Mouse (Mus musculus) adrenal gland (tissue): ENCODE measurements around the gene Rhpn2.

Source experiments
- intact Hi-C: fragments of 180-260 bp; cut with DNase I; formaldehyde crosslinking; loops from one replicate; pipeline ENCODE4 v1.15.1; 2025

Gene Rhpn2

DNA sequence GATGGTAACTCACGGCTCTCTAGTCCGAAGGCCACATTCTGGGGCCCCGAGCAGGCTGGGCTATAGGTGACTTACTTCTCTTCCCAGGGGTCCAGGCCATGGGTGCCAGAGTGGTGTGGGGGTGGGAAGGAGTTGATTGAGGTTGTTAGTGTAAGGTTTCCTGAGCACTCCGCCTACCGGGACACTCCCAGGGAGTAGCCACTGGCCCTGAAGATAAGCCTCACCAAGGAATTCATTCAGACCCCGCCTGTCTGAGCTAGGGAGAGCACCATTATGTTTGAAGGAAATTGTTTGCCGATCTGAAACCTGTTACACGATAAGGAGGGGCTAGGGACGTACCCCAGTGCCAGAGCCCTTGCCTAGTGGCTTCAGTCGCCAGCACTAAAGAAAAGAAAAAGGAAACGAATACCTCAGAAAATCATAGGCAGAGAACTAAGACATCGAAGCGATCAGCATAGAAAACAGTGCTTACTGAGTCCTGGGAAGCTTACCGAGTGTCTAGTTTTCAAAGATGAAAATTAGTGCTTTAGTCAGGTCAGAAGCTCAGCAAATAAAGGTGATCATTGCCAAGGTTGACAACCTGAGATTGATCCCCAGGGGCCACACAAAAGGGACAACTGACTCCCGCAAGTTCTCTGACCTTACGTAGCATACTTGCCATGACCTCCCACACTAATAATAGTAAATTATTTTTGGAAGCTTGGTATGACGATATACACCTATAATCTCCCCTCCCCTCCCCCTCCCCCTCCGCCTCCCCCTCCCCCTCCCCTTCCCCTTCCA is 14.1 kb downstream of the Rhpn2 start:
- intact Hi-C loops: no loop called here

DNA sequence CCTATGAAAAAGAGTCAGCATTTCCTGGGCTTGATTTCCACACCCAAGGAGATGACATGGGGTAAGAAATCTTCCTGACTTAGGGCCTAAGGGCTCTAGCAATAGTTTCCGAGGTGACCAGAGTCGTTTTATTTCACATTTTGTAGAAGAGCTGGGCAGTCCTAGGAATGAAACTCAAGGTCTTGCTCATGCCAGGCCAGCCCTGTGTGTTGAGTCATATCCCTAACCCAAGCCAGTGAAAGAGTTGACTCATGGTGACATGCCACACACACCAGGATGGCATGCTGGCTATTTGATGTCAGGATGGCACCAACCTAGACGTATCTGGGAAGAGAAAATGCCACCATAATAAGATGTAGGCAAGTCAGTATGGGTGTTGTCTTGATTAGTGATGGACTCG is 15.1 kb downstream of the Rhpn2 start:
- intact Hi-C loops: no loop called here

DNA sequence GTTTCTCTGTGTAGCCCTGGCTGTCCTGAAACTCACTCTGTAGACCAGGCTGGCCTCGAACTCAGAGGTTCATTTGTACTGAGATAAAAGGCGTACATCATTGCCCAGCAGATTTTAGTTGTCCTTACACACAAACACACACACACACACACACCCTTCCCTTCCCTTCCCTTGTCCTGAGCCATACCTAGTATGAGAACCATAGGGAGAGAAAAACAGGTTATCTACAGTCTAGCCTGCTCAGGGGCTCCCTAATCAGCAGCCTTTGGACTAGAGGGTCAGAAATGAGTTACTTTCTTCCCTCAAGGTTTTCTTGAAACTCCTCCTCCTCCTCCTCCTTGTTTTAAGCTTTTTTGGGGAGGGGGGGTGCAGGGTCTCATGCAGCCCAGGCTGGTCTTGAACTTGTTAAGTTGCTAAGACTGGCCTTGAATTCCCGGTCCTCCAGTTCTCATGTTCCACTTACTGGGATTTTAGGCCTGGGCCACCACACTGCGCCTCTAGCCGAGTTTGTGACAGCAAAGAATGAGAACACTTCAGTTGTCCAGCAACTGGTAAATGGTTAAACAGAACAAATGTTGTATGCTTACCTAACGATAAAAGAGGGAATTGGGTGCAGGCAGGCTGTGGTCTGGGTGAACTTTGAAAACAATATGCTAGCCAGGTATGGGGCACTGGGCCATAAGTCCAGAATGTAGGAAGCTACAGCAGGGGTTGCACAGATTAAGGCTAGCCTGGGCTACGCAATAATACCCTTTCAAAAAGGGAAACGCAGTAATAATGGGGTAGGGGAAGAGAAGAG is 16.1 kb downstream of the Rhpn2 start:
- intact Hi-C loops: no loop called here

DNA sequence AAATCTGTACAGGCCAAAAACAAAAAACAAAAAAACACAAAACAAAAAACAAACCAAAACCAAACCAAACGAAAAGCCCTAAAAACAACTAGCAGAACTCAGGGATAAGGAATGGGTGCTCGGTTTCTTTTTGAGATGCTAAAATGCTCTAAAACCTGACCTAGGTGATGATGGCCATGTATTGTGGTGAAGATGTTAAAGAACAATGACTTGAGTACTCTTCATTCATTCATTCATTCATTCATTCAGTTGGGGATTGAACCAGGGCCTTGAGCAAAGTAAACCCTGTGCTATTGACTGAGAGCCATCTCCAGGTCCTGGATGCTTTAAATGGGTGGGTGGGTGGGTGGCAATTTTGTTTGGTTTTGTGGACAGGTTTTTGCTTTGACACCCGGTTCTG is 17.2 kb downstream of the Rhpn2 start:
- intact Hi-C loops: no loop called here

DNA sequence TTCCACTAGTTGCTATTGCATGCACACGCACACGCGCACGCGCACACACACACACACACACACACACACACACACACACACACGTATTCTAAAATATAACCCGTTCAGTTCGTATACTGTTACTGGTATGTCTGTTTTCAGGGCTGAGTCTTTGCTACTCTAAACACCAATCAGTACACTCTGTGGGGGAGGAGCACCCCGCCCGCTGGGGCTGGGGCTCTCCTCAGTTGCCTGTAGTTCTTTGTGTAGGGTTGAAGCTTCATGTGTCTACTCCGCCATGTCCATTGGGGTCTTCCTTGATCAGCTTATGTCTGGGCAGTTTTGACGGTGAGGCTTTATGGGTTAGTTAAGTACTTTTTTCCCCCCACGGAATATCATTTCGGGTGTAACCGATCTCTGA is 19.3 kb downstream of the Rhpn2 start:
- intact Hi-C loops: no loop called here

DNA sequence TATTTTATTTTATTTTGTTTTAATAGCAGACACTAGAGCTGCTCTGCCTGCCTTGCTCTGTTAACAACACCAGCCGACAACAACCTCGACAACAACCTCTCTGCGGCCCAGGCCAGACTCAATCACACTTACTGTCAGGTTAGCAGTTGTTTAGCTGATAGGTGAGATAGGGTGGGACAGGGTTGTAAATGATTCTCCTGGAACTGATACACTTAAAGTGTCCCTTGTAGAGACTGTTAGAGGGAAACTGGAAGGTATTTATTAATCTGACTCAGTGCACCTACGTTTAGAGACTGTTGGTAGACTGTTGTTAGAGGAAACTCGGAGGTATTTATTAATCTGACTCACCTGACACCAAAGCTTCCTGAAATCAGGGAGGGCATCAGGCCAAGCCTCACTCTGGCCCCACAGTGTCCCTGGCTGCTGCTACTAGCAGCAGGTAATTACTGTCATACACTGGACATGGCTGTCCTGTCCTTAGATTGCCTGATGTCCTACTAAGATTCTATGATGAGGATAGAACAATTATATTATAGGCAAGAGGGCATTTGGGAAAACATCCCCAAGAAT is 21.4 kb downstream of the Rhpn2 start:
- intact Hi-C loops: no loop called here

DNA sequence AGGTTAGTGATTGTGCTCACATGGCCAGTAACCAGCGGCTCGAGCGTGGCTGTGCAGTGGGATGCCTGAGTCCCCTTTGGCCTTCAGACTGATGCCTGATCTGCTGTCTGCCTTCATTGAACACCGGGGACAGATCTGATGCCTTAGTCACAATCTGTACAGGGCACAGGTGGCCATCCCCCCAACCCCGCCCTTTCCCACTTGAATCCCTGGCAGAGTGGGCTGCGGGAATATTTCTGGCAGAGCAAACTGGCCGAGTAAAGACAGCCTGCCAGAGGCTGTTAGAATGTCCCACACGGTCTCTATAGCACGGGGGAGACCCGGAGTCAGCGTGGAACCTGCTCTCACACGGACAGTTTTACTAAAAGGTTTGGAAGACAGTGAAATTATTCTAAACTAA is 23.7 kb downstream of the Rhpn2 start:
- intact Hi-C loops: no loop called here

DNA sequence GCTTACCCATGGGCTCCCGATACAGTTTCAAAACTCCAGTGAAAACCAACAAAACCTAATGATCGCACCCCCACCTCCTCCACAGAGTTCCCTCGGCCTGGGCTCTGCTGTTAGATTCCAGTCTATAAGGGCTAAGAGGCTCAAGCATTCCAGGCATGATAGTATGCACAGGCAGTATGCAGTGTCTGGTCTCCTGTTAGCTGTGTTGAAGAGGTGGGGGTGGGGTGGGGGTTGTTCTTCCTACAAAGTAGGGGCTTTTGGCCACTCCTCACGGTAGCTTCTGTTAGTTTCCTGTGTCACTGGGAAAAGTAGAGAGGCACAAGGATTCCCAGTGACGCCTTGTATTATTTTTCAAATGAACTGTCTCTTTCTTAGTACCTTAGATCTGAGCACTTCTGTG is 28.3 kb downstream of the Rhpn2 start:
- intact Hi-C loops: no loop called here

DNA sequence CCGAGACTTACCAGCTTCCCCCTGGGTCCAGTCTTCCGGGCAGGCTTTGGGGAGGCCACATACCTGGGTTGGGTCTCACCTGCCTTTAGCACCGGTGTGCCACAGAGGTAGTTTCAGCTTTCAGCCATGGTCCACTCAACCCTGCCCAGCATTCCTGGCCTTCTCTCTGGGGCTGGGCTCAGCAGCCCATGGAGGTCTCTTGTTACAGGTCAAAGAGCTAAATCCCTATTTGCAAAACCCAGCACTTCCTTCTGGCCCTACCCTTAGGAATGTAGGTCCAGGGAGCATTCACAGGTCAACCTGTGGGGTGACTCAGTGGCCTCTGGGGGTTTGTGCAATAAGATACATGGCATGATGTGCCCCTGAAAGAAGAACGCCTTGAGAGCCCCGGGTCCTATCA is 28.9 kb downstream of the Rhpn2 start:
- intact Hi-C loops: no loop called here

DNA sequence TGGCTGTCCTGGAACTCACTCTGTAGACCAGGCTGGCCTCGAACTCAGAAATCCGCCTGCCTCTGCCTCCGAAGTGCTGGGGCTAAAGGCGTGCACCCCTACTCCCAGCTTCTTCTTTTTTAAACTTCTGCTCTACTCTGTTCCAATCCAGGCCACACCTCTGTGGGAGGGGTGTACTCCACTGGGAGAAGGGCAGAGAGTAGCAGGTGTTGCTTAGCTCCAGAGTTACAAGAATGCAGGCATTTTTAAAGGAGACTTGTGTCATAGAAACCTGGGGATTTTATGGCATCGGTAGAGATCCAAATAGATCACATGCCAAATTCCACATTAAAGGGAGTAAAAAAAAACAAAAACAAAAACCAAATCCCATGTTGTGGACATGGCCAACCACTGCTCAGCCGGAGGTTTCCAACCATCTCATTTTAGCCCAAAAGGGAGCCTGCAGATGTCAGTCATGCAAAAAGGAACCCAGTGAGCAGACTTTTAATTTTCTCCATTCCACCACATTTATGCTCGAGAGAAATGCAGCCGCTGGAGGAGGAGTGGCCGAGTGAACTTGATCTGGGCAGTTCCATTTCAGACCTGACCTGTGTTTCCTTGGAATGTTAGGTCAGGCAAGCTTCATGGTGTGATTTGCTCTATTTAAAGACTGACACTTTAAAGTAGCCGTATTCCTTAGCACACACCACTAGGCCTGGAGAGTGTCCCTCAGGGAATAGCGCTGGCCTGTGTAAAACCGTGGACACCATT is 31.4 kb downstream of the Rhpn2 start:
- intact Hi-C loops: no loop called here

DNA sequence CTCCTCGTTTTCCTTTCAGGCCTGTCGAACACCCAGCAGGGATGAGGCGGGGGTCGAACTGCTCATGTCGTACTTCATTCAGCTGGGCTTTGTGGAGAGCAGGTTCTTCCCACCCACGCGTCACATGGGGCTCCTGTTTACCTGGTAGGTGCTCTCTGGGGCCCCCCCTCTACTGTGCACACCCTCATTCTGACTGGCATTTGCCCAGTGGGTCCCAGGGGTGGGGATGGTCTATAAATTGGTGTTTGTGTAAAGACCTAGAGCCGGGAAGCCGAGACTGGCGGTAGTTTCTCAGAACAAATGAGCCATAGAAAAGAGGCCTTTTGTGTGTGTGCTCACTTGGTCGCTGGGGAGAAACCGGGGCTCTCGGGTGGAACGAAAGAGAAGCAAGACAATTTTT is 37.1 kb downstream of the Rhpn2 start:
- intact Hi-C loops: no loop called here

DNA sequence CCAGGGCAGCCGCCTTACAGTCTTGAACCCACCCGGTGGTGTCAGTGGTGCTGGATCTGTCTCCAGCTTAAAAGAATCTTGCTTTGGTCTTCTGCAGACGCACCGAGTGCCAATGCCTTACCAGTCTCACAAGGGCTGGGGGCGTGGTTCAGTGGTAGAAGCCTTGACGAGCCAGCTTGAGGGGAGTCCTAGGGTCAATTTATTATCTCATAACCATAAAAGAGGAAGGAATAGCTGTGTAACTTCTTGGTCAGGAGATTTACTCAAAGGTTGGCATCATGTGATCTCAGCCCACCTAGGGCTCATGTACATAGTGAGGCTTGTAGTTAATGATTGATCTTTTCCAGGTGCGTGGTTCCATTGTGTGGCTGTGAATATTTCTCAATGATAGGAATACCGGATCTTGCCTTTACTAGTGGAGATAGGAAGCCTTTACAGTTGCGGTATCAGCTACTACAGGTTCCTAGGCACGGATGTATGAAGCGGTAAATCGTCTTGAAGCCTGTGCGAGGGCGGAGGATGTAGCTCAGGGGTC is 38.6 kb downstream of the Rhpn2 start:
- intact Hi-C loops: no loop called here

DNA sequence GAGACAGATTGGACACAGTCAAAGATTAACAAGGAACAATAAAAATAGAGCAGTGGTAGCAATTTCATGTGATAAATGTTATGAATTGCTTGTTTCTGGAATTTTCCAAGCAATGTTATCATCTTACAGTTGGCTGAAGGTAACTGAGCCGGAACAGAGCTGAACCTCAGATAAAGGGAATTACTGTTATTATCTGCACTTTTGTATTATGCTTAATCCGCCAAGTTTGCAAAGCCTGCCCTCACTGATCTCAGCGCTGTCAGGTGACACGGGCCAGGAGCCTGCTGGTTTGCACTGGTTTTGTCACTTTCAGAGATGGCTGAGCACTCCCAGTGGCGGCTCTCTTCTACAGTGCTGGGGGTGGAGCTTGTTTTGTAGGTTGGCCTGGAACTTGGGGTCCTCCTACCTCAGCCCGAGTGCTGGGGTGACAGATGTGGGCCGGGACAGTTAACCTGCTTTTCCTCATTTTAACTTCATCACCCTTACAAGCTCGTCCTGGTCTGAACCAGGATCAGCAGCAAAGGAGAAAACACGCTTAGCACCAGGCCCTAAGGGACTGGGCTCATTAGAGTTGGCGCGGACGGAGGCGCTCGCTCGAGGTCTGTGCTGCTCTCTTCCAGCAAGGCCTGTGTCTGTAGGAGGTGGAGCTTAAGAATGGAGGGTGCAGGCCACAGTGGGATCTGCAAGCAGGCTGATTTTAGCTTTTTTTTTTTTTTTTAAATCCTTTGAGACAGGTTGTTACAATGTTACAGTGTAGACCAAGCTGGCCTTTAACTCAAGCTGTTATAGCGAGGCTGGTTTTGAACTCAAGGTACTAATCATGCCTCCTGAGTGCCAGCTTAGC is 39.4 kb downstream of the Rhpn2 start:
- intact Hi-C loops: no loop called here

DNA sequence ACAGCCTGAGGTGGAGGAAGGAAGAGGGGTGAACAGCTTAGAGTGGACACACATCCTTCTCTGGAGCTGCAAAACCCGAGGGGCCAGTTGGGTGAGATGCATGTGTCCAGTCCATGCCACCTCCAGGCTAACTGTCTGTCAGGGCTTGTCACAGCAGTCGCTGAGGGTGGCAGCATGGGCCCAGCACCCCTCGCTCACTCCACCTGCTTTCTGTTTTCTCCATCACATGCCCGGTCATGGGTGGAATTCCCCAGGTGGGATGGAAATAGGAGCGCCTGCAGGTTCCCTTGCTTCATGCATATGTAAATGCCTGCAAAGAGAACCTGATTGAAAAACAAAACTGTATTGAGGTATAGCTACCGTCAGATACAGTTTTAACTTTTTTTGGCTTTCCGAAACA is 40.3 kb downstream of the Rhpn2 start:
- intact Hi-C loops: no loop called here

DNA sequence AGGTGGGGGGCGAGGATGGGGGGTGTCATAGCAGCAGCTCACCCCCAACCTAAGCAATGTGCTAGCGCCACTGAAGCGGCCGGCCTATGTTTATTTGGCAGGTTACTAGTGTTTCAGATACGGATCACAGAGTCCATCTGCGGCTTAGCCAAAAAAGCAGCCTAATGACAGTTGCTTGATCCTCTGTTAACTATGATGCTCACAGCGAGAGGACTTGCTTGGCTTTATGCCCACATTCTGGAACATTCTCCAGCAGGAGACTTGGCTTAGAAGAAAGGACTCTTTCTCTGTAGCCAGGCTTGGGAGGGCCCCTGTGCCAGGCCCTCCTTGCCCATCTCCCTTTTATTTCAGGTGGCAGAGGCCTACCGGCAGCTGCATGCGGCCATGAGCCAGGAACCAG is 42.7 kb downstream of the Rhpn2 start:
- intact Hi-C loops: no loop called here

DNA sequence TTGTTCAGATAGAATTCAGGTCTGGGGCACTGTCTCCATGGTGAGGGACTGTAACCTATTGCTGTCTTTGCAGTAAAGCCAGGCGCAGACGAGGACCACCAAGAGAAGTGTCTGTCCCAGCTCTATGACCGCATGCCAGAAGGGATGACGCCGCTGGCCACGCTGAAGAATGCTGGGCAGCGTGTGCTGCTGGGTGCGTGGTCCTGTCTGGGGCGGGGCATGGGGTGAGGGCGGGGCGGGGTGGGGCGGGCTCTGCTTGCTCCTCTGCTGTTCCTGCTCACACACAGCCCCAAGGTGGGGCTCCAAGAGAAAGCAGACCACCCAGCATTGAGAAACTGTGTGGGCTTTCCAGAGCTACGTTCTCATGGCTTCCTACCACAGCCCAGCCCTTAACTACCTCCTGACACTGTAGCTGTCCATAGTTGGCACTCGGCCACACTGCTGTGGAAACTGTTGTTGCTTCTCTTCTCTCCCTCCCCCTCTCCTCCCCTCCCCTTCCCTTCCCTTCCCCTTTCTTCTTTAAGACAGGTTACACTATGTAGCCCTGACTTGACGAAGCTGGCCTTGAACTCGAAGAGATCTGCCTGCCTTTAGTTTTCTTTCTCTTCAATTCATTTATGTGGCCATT is 45.6 kb downstream of the Rhpn2 start:
- intact Hi-C loops: no loop called here

DNA sequence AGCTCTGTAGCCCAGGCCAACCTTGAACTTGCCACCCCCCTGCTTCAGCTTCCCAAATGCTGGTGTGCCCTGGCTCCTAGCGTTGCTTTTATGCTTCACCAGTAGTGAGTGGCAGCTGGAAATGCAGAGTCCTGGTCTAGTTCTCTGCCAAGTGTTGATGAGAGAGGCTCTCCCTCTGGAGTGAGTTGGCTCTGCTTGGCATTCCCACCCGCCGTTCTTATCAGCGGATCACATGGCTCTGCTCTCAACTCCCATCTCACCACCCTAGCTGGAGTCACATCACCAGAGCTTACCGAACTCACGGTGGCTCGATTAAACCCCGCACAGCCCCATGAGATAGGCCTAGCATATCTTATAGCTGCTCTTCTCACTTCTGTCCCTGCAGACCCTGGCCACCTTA is 46.4 kb downstream of the Rhpn2 start:
- intact Hi-C loops: no loop called here

DNA sequence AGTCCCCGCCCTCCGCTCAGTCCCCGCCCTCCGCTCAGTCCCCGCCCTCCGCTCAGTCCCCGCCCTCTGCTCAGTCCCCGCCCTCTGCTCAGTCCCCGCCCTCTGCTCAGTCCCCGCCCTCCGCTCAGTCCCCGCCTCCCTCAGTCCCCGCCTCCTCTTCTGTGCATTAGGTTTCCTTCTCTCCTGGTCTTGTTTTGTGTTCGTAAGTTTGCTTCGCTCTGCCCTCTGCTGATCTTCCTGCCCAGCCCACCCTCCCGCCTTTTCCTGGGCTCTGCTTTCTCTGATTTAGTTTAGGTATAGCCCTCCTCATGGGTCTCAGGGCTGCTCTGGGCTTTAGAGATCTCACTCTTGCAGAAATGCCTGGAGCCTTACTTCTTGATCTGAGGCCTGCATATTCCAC is 47.9 kb downstream of the Rhpn2 start:
- intact Hi-C loops: no loop called here

DNA sequence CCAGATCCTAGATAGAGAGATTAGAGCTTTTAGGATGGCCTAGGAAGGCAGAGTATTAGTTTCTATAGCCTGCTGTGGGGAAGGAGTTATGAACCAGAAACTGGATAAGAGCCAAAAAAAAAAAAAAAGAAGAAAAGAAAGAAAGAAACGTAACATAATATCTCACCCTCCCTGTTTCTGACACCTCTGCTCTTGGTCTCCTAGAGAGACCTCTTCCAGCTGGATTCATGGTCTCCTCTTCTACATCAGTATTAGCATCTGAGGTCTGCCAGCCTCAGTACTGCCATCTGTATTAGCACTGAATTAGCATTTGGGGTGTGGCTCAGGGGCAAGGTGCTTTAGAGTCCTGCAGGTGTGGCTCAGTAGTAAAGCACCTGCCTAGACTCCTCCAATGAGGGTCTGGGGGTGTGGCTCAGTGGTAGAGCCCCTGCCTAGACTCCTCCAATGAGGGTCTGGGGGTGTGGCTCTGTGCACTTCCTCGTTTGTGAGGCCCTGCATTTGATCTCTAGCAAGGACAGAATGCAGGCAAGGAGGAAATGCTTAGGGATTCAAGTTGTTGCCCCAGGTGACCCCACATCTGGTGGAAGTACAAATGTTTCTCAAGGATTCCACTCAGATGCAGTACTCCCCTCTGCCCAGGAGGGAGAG is 48.9 kb downstream of the Rhpn2 start:
- intact Hi-C loops: no loop called here

DNA sequence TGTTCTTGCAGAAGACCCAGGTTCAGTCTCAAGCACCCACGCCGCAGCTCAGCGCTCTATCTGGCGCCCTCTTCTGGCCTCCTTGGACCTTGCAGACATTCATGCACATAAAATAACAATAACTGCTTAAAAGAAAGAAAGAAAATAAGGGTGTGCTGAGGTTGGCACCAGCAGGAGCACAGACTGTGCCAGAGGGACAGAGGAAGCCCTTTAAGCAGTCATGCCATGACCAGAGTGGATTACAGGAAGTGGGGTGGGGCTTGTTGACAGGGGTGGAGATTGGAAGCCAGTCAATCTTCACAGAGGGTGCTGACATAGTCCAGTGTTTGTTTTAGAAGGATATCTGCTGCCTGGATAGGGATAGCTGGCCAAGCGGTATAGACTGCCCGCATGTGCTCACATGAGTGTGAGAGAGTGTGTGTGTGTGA is 52.6 kb downstream of the Rhpn2 start:
- intact Hi-C loops: loop anchor here (5.0 kb wide), 1 partner anchor 49 kb away; no protein-coding TSS in a partner anchor
